Mouse (Mus musculus) liver, postnatal 0 days (tissue): ENCODE measurements around the gene Gm3072. TPM values are rescaled to one million over a fixed set of nuclear protein-coding genes. Genes with fewer than 3 reads are reported as not detected.
A peak's percentile ranks its signal among the peaks of the same experiment; 100 is the strongest.
"Not testable (repeated sequence)": the region's sequence is repeated elsewhere in the genome, so short reads cannot be mapped to it uniquely, and the experiment has no call there.

Source experiments
- ATAC-seq: fragments of 200-750 bp; cut with Nextera tagmentation; 2 replicates; pipeline ENCODE4 v1.8.0; 2017; ENCODE audit warnings: mild to moderate bottlenecking, moderate library complexity
- DNase-seq: peaks from one replicate; pipeline ENCODE4 v3.0.0-alpha.2; 2016
- H3K27ac ChIP-seq: fragments of 300-500 bp; sonication (generic); 2 replicates; pipeline ENCODE4 v1.5.1; 2014; ENCODE audit warnings: antibody characterized with exemption, moderate library complexity, mild to moderate bottlenecking, low read depth
- H3K27me3 ChIP-seq: fragments of 300-500 bp; sonication (generic); 2 replicates; pipeline ENCODE4 v1.6.1; 2014; ENCODE audit warnings: low read length, control low read depth, mixed read lengths; ENCODE audit not compliant: insufficient read depth
- H3K36me3 ChIP-seq: fragments of 300-500 bp; sonication (generic); replicated peaks from 2 replicates; pipeline ENCODE4 v1.6.1; 2014; ENCODE audit warnings: mild to moderate bottlenecking, control low read depth, low read length, moderate library complexity, mixed read lengths; ENCODE audit not compliant: insufficient read depth
- H3K4me1 ChIP-seq: fragments of 300-500 bp; sonication (generic); 2 replicates; pipeline ENCODE4 v1.6.1; 2014; ENCODE audit warnings: antibody characterized with exemption, mild to moderate bottlenecking, control low read depth; ENCODE audit not compliant: insufficient read depth
- H3K4me2 ChIP-seq: fragments of 300-500 bp; sonication (generic); 2 replicates; pipeline ENCODE4 v1.6.1; 2014; ENCODE audit warnings: low read depth, mild to moderate bottlenecking, low read length, moderate library complexity, mixed read lengths
- H3K4me3 ChIP-seq: fragments of 300-500 bp; sonication (generic); 2 replicates; pipeline ENCODE4 v1.5.1; 2014; ENCODE audit warnings: low read depth, low read length
- H3K9ac ChIP-seq: fragments of 300-500 bp; sonication (generic); replicated peaks from 2 replicates; pipeline ENCODE4 v1.6.1; 2014; ENCODE audit warnings: mild to moderate bottlenecking, moderate library complexity
- H3K9me3 ChIP-seq: fragments of 300-500 bp; sonication (generic); 2 replicates; pipeline ENCODE4 v1.6.1; 2016; ENCODE audit warnings: mild to moderate bottlenecking, control low read depth, low read length, mixed read lengths
- WGBS: fragments of 180-500 bp; shearing (Covaris S2); extraction: QIAGEN DNeasy Blood & Tissue Kit; methylation state at CpG from one replicate; pipeline ENCODE4 v1.1.7; 2014; ENCODE audit not compliant: insufficient replicate concordance; 5-methylcytosine and 5-hydroxymethylcytosine counted together
- polyA plus RNA-seq: library from polyadenylated mRNA; unstranded; fragments of >200 nt; fragmentation: Nextera tagmentation; extraction: Ambion mirVana; gene quantifications from 2 replicates; pipeline ENCODE4 v1.2.1, GENCODE M21; 2015

Gene Gm3072
- polyA plus RNA-seq = not detected in 2 replicates

DNA sequence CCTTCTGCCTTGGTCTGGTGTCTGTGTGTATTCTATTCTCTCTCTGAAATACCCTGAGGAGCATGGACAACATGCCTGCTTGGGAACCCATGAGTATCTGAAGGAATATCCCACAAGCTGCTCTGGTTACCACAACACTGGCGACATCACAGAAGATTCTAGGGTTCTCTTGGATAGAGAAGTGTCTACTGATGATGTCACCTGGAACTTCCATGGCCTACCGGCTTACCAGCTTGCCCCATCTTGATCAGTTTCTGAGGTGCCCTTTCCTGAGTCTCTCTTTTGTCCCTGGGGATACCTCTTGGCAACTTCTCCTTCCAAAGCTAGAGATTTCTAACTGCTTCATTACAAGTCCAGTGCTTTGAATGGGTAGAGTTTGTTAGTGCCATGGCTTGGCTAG is at the start of gene Gm3072:
TSS of gene Gm3072 (minus strand) at position 101 of the 400 bp plus-strand sequence.
- H3K36me3 ChIP-seq, H3K9ac ChIP-seq, H3K9me3 ChIP-seq, DNase-seq, H3K4me3 ChIP-seq, H3K27ac ChIP-seq, H3K27me3 ChIP-seq, H3K4me2 ChIP-seq, H3K4me1 ChIP-seq, ATAC-seq: not testable (repeated sequence)
- WGBS = 57% methylated on average over 1 of the region's 2 CpGs

- WGBS = 60% methylated on average over 2 of the region's 2 CpGs
- not testable (repeated sequence) for H3K27ac ChIP-seq, DNase-seq, H3K9ac ChIP-seq, H3K4me3 ChIP-seq, H3K27me3 ChIP-seq, H3K4me1 ChIP-seq, ATAC-seq, H3K36me3 ChIP-seq, H3K9me3 ChIP-seq, H3K4me2 ChIP-seq
Measured at GRCm38 (mm10) chr14:41648176-41648575, 23.8 kb upstream of the Gm3072 start.

DNA sequence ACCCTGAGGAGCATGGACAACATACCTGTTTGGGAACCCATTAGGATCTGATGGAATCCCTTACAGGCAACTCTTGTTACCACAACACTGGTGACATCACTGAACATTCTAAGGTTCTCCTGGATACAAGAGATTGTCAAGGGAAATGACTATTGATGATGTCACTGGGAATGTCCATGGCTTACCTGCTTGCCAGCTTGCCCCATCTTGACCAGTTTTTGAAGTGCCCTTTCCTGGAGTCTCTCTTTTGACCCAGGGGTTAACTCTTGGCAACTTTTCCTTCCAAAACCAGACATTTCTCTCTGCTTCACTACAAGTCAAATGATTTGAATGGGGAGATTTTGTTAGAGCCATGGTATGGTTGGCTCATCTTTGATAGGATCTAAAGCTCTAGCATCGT is 22.0 kb upstream of the Gm3072 start, which contains the start of gene Gm3676:
TSS of gene Gm3676 (minus strand) at position 101 of the 400 bp plus-strand sequence.
- ATAC-seq, H3K4me1 ChIP-seq, H3K27ac ChIP-seq, H3K9me3 ChIP-seq, H3K4me3 ChIP-seq, DNase-seq, H3K36me3 ChIP-seq, H3K9ac ChIP-seq, H3K4me2 ChIP-seq, H3K27me3 ChIP-seq: not testable (repeated sequence)
- WGBS = no CpG with 5 or more reads among the region's 1 CpGs

DNA sequence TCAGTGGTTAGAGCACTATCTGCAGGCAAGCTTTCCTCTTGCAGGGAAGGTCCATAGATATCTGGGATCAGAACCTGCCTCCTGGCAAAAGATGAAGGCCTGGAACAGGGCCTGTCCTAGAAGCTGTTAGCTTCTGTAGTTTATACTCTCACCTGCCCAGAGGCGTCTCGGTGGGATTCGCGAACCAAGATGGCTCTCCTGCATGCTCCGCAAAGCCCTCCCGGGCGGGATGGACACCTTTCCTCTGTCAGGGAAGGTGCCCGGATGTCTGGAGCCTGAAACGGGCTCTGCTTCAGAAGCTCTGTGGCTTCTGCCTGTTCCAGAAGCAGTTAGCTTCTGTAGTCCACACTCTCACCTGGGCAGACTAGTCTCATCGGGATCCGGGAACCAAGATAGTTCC is 5.7 kb upstream of the Gm3072 start:
- WGBS = 93% methylated on average over 7 of the region's 11 CpGs
- H3K36me3 ChIP-seq, H3K27me3 ChIP-seq, H3K4me2 ChIP-seq, DNase-seq, H3K4me1 ChIP-seq, H3K27ac ChIP-seq, H3K9ac ChIP-seq, ATAC-seq, H3K9me3 ChIP-seq, H3K4me3 ChIP-seq: not testable (repeated sequence)

DNA sequence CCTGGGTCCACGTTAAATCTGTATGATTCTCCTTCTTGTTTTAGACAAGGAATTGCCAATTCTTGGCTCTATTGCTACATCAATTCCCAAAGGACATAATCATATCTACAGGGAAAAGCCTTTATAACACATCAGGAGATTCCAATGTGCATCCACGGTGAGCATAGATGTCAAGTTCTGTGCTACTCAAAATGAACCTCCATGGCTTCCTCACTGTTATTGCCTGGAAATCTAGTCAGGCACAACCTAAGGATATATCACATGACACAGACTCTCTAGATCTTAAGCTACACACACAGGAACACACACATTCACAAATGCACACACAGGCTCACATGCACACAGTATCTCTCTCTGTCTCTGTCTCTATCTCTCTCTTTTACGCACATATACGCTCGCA is 1.9 kb downstream of the Gm3072 start:
- not testable (repeated sequence) for DNase-seq, H3K27ac ChIP-seq, H3K4me2 ChIP-seq, H3K9me3 ChIP-seq, H3K4me1 ChIP-seq, H3K9ac ChIP-seq, H3K4me3 ChIP-seq, H3K36me3 ChIP-seq, ATAC-seq, H3K27me3 ChIP-seq
- WGBS = 83% methylated on average over 4 of the region's 5 CpGs

DNA sequence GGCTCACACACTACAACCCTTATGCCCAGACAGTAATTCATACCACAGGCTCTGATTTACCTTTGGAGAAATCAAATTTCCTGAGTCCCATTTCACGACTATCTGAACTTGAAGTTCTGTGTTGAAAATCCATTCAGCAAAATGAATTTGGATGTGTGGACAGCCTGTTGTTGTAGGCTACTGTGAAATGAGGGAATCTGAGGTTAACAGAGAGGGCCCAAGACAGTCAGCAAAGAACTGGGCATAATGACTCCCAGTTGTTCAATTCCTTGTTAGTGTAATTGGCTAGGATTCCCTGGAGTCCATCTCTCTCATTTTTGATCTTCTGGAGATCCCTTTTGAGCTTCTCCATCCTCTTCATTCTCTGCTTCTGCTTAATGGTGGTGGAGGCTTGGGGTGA is 13.7 kb downstream of the Gm3072 start:
- H3K36me3 ChIP-seq, H3K4me2 ChIP-seq, H3K27ac ChIP-seq, DNase-seq, ATAC-seq, H3K27me3 ChIP-seq, H3K9ac ChIP-seq, H3K4me3 ChIP-seq, H3K4me1 ChIP-seq, H3K9me3 ChIP-seq: not testable (repeated sequence)
- 57% methylated on average over 1 of the region's 1 CpGs for WGBS

GRCm38 (mm10) chr14:41600935-41601334 is 23.5 kb downstream of the Gm3072 start:
- H3K4me3 ChIP-seq, ATAC-seq, H3K9me3 ChIP-seq, H3K36me3 ChIP-seq, H3K27me3 ChIP-seq, H3K27ac ChIP-seq, H3K9ac ChIP-seq, H3K4me2 ChIP-seq, H3K4me1 ChIP-seq: not testable (repeated sequence)
- DNase-seq = peak; percentile 6
- WGBS = 78% methylated on average over 15 of the region's 15 CpGs

GRCm38 (mm10) chr14:41586346-41586745 is 38.1 kb downstream of the Gm3072 start:
- not testable (repeated sequence) for H3K4me2 ChIP-seq, H3K36me3 ChIP-seq, DNase-seq, H3K9me3 ChIP-seq, ATAC-seq, H3K27me3 ChIP-seq, H3K9ac ChIP-seq, H3K4me1 ChIP-seq, H3K27ac ChIP-seq, H3K4me3 ChIP-seq
- WGBS = 73% methylated on average over 1 of the region's 1 CpGs

DNA sequence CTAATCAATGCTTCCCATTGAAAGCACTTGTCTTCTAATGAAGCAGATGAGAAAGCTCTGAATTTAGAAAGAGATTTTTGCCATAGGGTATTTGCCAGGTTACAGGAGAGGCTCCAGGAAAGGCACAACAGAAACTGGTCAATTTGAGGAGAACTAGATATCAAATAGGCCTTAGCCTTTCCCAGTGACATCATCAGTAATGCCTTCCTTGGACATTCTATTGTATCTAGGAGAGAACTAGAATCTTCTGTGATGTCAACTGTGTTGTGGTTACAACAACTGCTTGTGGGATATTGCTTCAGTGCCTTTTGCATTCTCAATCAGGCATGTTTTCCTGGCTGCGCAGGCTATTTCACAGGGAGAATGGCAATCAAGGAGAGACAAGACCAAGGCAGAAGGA is 51.5 kb downstream of the Gm3072 start, which contains the start of gene 1700049E17Rik2:
TSS of gene 1700049E17Rik2 (plus strand) at position 301 of the 400 bp plus-strand sequence.
- H3K36me3 ChIP-seq, ATAC-seq, DNase-seq, H3K4me2 ChIP-seq, H3K4me1 ChIP-seq, H3K9ac ChIP-seq, H3K9me3 ChIP-seq, H3K4me3 ChIP-seq, H3K27ac ChIP-seq, H3K27me3 ChIP-seq: not testable (repeated sequence)
- WGBS = no CpG with 5 or more reads among the region's 1 CpGs
